Mouse (Mus musculus) right cerebral cortex, adult 2 months (tissue): Measurements from ENCODE around the gene Phyhipl.
A peak's percentile ranks its signal among the peaks of the same experiment; 100 is the strongest.

Experiments
- DNase-seq, 2 experiments: peaks; one replicate each; pipeline ENCODE4 v3.0.0; 2021 to 2022; ENCODE audit warnings: low spot score in 2 of 2

Gene Phyhipl

GRCm38 (mm10) chr10:70635261-70635660 lies 20.5 kb downstream of the Phyhipl start:
- no peak for DNase-seq

- DNase-seq = no peak
Measured at GRCm38 (mm10) chr10:70631142-70631541, 24.6 kb downstream of the Phyhipl start.

GRCm38 (mm10) chr10:70623461-70623860 lies 32.3 kb downstream of the Phyhipl start:
- DNase-seq = no peak

GRCm38 (mm10) chr10:70616377-70616776 lies 39.4 kb downstream of the Phyhipl start:
- DNase-seq = no peak

- DNase-seq = no peak
Measured at GRCm38 (mm10) chr10:70611633-70612032, 44.1 kb downstream of the Phyhipl start.

GRCm38 (mm10) chr10:70599925-70600305 lies 55.9 kb downstream of the Phyhipl start:
- peak in 1 of 2 experiments; percentile 39 for DNase-seq

GRCm38 (mm10) chr10:70599126-70599924 lies 56.4 kb downstream of the Phyhipl start:
- peak; percentile 88 to 90 for DNase-seq

GRCm38 (mm10) chr10:70598516-70599125 lies 57.1 kb downstream of the Phyhipl start:
- DNase-seq = peak; percentile 51 to 62

- peak in 1 of 2 experiments; percentile 24 for DNase-seq
Measured at GRCm38 (mm10) chr10:70598081-70598515, 57.7 kb downstream of the Phyhipl start.

- DNase-seq = no peak
Measured at GRCm38 (mm10) chr10:70594007-70594406, 61.8 kb downstream of the Phyhipl start.

- DNase-seq = no peak
Measured at GRCm38 (mm10) chr10:70586876-70587405, 68.8 kb downstream of the Phyhipl start.

GRCm38 (mm10) chr10:70584171-70584570 lies 71.6 kb downstream of the Phyhipl start:
- no peak for DNase-seq

- DNase-seq = no peak
Measured at GRCm38 (mm10) chr10:70581556-70582211, 74.1 kb downstream of the Phyhipl start.

GRCm38 (mm10) chr10:70563636-70564035 lies 92.1 kb downstream of the Phyhipl start:
- DNase-seq = peak; percentile 81 to 86

GRCm38 (mm10) chr10:70552531-70552930 lies 103.2 kb downstream of the Phyhipl start:
- no peak for DNase-seq

GRCm38 (mm10) chr10:70542857-70543256 lies 112.9 kb downstream of the Phyhipl start:
- no peak for DNase-seq

- no peak for DNase-seq
Measured at GRCm38 (mm10) chr10:70540456-70541195, 115.1 kb downstream of the Phyhipl start.

- DNase-seq = no peak
Measured at GRCm38 (mm10) chr10:70539251-70539650, 116.5 kb downstream of the Phyhipl start.

GRCm38 (mm10) chr10:70537694-70538093 lies 118.1 kb downstream of the Phyhipl start:
- no peak for DNase-seq

- DNase-seq = no peak
Measured at GRCm38 (mm10) chr10:70535401-70535800, 120.4 kb downstream of the Phyhipl start.

GRCm38 (mm10) chr10:70534571-70534970 lies 121.2 kb downstream of the Phyhipl start:
- DNase-seq = no peak

GRCm38 (mm10) chr10:70533986-70534385 lies 121.8 kb downstream of the Phyhipl start:
- DNase-seq = no peak
